Mouse (Mus musculus): ENCODE data around the gene Rap1gap2.

- TF ChIP-seq POLR2A (IDR thresholded peaks at IDR 0.05; ENCODE audit: borderline replicate concordance, extremely low read depth, low read depth, low read length) (no peak), CTCF (IDR thresholded peaks at IDR 0.05; ENCODE audit: insufficient read depth, low read length) (no peak)
Observed at GRCm38 (mm10) chr11:74458400-74458799, 152.3 kb downstream of the Rap1gap2 start.
